10 mouse cellular contexts compared by ENCODE assay signal in the genomic region with DNA sequence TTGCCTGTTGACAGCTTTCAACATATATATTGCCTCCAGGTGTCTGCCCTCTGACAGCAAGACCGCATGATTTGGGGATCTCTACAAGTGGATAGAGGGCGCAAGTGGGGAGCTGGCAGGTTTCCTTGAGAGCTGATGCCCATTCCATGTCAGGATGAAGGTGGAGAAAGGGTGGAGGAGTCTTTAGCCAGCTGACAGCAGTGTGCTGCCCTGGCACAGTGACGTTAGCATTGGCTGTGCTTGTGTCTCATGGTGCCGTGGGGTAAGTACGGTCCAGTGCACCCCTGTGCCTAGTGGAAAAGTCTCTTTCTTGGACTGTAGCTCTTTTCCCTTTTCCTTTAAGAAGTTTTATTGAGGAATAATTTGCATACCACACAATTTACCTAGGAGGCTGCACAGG. TPM values are rescaled to one million over a fixed set of nuclear protein-coding genes. Genes with fewer than 3 reads are reported as not detected.
DNase-seq lines count a peak whose midpoint lies in the region; ATAC-seq and TF ChIP-seq lines count a peak whose summit lies in the region.
"Had no signal": no experiment of that assay in that cellular context is flagged by ENCODE, and none has a peak within 500 bp of the region (broad histone marks: within the 10 kb centered on the region; RNA-seq: fewer than 3 reads in every experiment).

No protein-coding gene starts in this region.

- TF ChIP-seq CTCF in kidney, postnatal 0 days (IDR thresholded peaks at IDR 0.05; ENCODE audit: low read depth), result 0 out of 2 replicates have a peak, but pooled peaks have one; percentile 3

- peak; percentile 64 for ATAC-seq in kidney, postnatal 0 days (replicated peaks; ENCODE audit: low FRiP score, low read depth)
- no peak for ATAC-seq in forebrain, embryonic 11.5 days (replicated peaks; ENCODE audit: low FRiP score)

- H3K4me1 ChIP-seq in kidney, postnatal 0 days (replicated peaks; ENCODE audit: insufficient read depth, low read length), result 0 out of 2 replicates have a peak, but pooled peaks cover 7% of the 10 kb centered on the region
- 0 out of 2 replicates have a peak, but pooled peaks cover 2% of the 10 kb centered on the region for H3K4me1 ChIP-seq in forebrain, embryonic 11.5 days (replicated peaks; ENCODE audit: control insufficient read depth, insufficient read depth, low read length)

- H3K9ac ChIP-seq in kidney, postnatal 0 days (ENCODE audit: low read depth, low read length), result no peak overlapping the region
- no peak overlapping the region for H3K9ac ChIP-seq in forebrain, embryonic 11.5 days (ENCODE audit: low read length)

- no peak overlapping the region for H3K4me2 ChIP-seq in kidney, postnatal 0 days (ENCODE audit: low read length)
- no peak overlapping the region for H3K4me2 ChIP-seq in forebrain, embryonic 11.5 days (ENCODE audit: low read depth, low read length, severe bottlenecking)
- H3K4me2 ChIP-seq: heart, embryonic 11.5 days; liver, embryonic 11.5 days had no signal

- H3K9me3 ChIP-seq in kidney, postnatal 0 days (replicated peaks; ENCODE audit: low read length), result no peaks in the 10 kb centered on the region
- no peaks in the 10 kb centered on the region for H3K9me3 ChIP-seq in forebrain, embryonic 11.5 days (ENCODE audit: control insufficient read depth, low read length)

- no peaks in the 10 kb centered on the region for H3K27me3 ChIP-seq in kidney, postnatal 0 days (ENCODE audit: insufficient read depth, low read length)
- H3K27me3 ChIP-seq in forebrain, embryonic 11.5 days (ENCODE audit: control insufficient read depth, insufficient read depth, low read length), result no peaks in the 10 kb centered on the region

- H3K36me3 ChIP-seq in kidney, postnatal 0 days (ENCODE audit: insufficient read depth, low read length), result no peaks in the 10 kb centered on the region
- H3K36me3 ChIP-seq in forebrain, embryonic 11.5 days (ENCODE audit: control insufficient read depth, insufficient read depth, low read length), result no peaks in the 10 kb centered on the region

- DNase-seq in cerebellum, adult 11-12 months, result peak; percentile 71
- DNase-seq in cerebellum, adult 11 months, result no peak
- peak; percentile 43 for DNase-seq in kidney, adult 18-20 months
- DNase-seq in kidney, postnatal 10 days, result no peak
- peak; percentile 64 for DNase-seq in cerebellum, adult 8-10 months
- no peak for DNase-seq in kidney, postnatal 0 days (ENCODE audit: low spot score)
- DNase-seq in yolk sac, embryonic 10.5 days (ENCODE audit: low spot score), result no peak
- no peak for DNase-seq in forebrain, embryonic 11.5 days (ENCODE audit: low spot score)

- 0 out of 2 replicates have a peak overlapping the region, but pooled peaks have one; percentile 1 for H3K27ac ChIP-seq in kidney, postnatal 0 days
- no peak overlapping the region for H3K27ac ChIP-seq in forebrain, embryonic 11.5 days (ENCODE audit: low read depth, low read length)

- 56% methylated on average over 5 of the region's 5 CpGs for WGBS in kidney, postnatal 0 days
- WGBS in forebrain, embryonic 11.5 days, result 84% methylated on average over 5 of the region's 5 CpGs

- H3K4me3 ChIP-seq in kidney, postnatal 0 days (replicated peaks; ENCODE audit: low read depth, low read length), result no peak overlapping the region
- no peak overlapping the region for H3K4me3 ChIP-seq in forebrain, embryonic 11.5 days (ENCODE audit: low read depth, low read length)

RNA-seq across cellular contexts. Expression of gene Inpp5a, which starts 9.2 kb away (rescaled TPM):
- polyA plus RNA-seq in kidney, postnatal 0 days (2015; fragmentation: Nextera tagmentation; extraction: Ambion mirVana), result 21.0 and 24.3 TPM in 2 replicates
- 22.4 and 23.7 TPM in 2 replicates for polyA plus RNA-seq in forebrain, embryonic 11.5 days (2014; fragmentation: Nextera tagmentation; extraction: Ambion mirVana)

Comparison
In these comparisons a context has a peak if more than half of its experiments do, and no peak if none do; other contexts are left out.
1. DNase-seq: peak in cerebellum, adult 11-12 months (single experiment), kidney, adult 18-20 months (single experiment) and cerebellum, adult 8-10 months (single experiment); none in cerebellum, adult 11 months (single experiment), kidney, postnatal 10 days (single experiment), kidney, postnatal 0 days (single experiment), yolk sac, embryonic 10.5 days (single experiment) and forebrain, embryonic 11.5 days (single experiment).